Mouse (Mus musculus) R1 (cell line): ENCODE measurements around the gene Galnt14.

Source experiments
- DNase-seq: peaks from one replicate; pipeline ENCODE4 v3.0.0-alpha.2; 2018; ENCODE audit warnings: low read depth, low spot score

Gene Galnt14

DNA sequence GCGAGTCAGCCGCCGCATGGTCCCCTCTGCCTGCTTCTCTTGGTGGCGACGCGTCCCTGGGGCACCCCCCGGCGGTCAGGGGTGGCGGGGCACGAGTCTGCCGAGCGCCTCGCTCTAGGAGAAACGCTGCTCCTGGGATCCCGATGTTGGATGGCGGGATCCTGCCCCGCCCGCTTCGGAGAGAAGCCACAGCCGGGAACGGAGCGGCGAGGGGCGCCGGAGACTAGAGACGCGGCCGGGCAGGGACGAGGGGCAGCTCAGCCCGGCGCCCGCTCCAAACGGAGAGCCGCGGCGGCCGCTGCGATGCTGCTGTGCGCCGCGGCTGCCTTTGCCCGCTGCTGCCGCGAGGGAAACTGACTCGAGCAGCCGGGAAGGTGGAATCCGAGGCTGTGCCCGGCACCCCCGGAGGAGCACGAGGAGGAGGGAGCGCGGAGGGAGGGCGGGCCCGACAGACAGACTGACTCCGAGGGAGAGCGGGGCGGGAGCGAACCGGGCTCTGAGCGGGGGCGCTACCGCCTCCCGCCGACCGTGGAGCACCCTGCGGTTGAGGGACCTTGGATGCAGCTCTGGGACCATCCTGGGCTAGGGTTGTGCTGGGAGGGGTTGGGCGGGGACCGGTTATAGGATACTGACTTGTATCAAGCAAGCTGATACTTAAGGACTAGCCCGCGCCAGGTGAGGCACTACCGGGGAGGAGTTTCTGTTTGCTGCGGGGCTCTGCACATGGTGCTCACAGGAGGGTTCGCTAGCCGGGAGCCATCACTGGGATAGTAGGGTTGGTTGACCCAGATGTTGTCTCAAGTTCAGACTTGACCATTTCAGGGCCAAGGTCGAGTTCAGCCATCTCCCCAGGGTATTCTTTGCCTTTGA lies at the start of gene Galnt14:
TSS of gene Galnt14 (minus strand) at position 412 of the 870 bp plus-strand sequence.
- peak; percentile 59 for DNase-seq

DNA sequence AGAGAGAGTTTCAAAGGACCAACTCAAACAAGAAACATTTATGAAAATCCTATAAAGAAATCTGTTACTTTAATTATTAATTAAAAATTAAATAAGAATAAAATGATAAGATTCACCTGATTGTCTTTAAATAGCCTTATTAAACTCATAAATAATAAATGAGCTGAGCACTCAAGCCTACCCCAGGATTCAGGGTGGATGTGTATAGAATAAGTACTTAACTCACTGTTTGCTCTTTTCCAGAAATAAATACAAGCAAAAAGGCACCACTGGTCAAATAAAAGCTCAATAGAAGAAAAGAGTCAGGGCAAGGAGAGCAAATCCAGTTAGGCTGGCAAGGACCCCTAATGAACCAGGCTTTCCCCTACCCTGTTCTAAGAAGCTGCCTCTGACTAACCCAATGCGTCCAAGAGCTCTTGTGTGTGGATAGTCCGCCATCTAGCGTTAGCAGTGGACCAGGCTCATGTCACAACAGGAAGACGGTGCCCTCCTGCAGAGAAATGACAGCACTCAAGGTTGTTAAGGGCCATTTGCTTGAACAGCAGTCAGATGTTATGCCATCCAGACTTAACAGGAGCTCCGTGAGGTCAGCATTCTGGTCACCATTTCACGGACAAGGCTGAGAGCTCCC lies 33.5 kb upstream of the Galnt14 start:
- peak; percentile 79 for DNase-seq

DNA sequence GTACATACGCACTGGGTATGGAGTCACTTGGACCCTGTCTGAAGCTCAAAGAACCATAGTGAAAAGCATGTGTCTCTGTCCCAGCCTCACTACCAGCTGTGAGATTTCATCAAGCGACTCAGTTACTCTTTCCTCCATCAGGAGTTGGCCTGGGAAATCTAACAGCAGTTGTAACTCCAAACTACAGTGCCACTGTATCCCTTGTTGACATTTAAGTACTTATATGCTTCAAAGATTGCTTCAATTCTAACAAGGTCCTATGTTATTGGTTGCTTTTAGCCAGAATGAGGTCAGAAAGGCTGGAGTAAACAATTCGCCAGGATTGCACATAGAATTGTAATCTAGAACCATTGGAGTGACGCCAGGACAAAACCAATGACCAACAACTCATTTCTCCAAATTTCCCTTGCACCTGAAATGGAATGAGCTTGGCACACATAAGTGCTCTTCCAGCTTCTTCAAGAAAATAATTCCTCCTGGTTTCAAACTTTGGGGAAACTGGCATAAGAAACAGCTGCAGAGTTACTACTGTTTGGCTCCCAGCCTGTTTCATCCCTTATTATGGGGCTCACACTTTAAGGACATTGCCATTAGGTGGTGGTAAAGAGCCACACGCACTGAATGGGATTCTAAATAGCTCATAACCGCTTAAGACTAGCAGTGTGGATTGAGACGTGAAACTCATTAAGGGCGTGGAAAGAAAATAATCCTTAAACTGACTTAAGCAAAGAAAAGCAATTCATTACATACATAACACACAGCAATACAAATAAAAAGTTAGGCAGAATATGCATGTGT lies 13.8 kb upstream of the Galnt14 start:
- DNase-seq = peak; percentile 19

DNA sequence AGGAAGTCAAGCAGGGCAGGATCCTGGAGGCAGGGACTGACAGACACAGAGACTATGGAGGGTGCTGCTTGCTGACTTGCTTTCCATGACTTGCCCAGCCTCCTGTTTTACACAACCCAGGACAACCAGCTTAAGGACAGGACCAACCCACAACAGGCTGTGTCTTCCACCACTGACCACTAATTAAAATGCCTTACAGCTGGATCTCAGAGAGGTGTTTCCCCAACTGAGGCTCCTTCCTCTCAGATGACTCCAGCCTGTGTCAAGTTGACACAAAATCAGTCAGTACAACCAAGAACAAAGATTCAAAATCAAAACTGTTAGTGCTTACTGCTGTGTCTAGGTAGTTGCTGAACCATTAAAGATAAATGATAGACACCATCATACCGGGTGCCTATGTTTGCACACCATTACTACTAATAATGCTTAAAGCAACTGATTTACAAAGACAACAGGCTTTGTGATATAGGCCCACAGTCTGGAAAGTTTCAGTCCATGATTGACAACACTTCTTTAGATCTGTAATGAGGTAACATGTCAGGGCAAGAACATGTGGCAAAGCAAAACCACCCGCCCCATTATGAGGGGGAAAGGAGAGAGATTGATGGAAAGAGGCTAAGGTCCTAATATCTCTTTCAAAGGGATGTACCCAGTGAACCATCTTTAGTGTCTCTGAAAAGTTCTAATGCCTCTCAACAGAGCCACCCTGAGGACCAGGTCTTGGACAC lies 8.9 kb upstream of the Galnt14 start:
- no peak for DNase-seq

DNA sequence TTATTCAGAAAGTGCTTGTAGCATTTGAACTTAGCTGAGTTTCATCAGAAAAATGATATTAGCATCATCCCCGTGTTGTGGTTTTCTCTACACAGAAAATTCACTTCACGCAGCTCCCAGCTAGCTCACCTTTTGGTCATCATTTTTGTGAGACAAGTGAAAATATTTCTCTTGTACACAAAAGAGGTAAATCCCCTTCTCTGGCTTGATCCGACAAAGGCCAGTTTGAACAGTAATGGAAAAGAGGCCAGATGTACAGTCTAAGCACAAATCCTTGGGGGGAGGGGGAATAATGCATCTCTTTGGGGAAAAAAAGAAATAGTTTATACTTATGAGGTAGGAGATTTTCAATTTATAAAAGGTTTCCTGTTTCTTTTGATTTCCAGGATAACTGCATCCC lies 6.4 kb upstream of the Galnt14 start:
- no peak for DNase-seq

DNA sequence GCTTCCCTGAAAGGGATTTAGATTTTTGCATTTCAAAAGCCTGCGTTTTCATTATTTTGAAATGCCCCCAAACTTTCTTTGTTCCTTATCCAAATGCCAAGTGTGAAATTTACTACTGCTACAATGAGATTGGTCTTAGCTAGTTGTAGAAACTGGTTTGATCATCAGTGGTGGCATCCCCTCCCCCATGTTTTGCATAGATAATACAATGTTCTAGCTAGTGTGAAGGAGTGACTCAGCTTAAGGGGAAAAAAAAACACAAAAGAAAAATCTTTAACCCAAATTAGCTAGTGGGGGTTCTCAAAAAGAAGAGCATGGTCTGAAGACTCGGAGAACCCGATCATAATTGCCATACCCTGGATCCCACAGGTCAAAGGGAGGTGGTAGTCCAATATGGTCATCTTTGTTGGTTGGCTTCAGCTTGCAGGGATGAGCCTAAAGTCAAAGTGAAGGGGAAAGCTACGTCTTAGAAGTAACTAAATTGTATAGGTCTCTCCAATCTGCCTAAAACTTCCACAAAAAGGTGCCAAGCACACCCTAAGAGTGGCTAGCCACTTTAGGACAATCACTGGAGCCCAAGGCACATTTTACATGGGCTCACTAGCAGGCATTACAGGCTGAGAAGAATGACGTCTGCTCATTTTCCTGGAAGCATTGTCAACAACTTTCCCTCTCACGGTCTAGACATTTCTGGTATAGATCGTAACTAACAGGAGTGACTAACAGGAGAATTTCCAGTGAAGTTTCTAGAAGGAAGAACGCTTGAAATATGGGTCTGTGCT lies 4.4 kb upstream of the Galnt14 start:
- no peak for DNase-seq

DNA sequence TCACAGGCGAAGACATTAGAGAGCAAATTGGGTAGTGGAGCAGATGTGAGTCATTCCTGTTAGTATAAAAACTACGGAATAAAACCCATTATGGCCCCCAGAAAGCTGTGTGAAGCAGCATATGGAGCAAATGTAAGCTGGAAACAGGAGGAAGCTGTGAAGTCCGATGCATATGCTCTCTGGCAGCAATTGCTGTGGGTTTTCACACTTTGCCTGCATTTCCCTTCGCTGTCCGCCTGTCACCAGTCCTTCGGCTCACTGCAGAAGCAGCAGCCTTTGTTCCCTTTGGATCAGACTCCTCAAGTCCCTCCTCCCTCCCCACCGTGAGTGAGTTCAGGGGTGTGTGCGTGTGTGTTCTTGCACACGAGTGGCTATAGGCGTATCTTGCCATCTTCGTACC lies 3.1 kb upstream of the Galnt14 start:
- no peak for DNase-seq

DNA sequence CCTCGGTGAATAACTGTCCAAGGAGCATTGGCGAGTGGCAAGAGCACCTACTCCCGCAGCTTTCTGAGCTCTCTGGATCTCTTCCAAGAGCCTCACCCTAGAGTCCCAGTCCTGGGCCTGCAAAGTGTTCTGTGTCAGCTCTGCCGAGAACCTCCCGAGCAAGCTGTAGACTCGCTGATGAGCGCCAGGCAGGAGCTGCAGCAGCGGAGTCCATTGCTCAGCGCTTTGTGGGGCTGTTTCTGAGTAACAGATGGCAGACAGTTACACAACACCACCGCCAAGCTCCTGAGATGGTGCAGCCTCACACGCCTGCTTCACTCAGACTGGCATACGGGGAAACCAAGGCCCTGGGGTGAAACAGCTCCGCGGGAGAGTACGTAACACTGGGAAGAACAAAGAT lies 1.7 kb upstream of the Galnt14 start:
- no peak for DNase-seq

DNA sequence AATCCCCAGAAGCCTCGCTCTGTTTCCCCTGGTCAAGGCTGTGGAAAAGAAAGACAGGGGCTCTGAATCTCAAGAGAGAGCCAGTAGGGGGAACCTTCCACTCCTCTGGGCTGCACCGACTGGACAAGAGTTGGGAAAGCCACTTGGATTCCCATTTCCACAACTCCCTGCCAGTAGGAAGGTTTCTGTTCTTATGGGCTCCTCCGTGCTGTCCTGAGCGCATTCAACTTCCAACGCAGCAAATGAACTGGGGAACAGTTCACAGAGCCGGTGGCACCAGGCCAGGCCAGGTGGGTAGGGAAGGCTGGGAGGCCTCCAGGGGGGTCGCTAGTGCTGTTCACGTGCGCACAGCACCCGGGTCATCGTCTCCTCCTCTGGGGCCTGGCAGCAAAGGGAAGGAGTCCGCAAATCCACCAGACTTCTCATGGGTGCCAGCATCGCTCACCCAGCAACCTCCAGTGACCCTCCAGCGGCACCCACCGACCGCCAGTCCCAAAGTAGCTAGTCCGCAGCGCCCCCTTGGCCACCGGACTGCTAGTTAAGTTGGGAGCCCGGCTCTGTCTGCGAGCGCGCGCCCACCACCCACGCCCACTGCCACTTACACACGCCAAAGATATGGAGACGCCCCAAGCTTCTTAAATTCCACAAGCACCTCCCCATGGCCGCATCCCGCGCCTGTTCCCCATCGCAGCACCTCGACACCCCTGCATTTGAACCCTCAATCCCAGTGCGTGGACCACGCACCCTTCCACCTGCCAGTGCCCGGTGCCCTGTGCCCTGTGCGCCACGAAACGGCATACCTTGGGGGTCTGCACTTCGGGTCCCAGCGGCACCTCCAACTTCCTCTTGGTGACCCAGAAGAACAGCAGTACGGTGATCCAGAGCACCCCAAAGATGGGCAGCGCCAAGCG lies 867 bp downstream of the Galnt14 start:
- DNase-seq = peak; percentile 38

DNA sequence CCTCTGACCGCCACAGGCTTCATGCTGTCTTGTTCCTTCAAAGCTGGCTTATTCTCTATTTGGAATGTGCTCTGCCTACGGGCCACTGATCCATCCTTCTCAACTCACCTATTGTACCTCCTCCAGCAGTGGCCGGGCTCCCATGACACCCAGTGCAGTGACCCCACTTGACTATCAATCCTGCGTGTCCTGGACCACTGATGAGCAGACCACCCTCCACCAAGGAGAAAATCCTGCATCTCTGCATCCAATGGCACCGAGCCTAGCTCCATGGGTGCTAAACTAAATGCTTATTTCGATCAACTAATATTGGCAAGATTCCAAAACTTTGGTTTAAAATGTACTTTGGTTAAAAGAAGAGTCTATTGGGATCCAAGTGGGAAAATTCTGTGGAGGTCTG lies 1.8 kb downstream of the Galnt14 start:
- DNase-seq = no peak

DNA sequence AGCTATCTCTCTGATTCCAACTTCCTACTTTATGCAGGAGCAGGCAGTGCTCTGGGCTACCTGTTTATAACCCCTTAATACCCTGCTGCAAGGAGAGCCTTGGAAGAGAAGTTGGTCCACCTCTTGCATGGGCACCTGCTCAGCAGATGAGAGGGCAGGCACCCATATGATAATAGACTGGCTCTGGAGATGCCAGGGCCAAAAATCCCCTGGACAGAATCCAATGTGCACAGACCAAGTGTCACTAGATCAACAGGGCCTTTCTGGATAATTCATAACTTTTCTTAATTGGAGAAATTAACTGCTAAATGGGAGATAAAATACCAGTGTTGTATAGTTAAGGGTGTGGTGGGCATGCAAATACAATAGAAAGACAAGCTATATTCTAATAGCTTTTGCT lies 6.7 kb downstream of the Galnt14 start:
- DNase-seq = no peak

DNA sequence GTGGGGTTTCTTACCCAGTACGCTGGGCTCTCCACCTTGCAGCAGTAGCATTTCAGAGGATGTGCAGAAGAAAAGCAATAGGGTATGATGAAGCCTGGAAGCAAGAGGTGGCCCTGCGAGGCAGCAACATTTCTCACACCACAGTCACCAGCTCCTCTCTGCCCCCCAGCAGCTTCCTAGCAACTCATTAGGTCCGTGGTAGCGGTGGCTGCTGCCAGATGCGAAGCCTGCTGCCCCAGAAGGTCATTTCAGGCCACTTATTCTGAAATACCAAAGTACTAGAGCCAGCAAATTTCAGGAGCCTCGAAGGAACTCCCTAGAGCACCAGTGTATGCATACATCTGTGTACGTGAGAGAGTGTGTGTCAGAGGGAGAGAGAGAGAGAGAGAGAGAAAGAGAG lies 9.2 kb downstream of the Galnt14 start:
- DNase-seq = no peak

DNA sequence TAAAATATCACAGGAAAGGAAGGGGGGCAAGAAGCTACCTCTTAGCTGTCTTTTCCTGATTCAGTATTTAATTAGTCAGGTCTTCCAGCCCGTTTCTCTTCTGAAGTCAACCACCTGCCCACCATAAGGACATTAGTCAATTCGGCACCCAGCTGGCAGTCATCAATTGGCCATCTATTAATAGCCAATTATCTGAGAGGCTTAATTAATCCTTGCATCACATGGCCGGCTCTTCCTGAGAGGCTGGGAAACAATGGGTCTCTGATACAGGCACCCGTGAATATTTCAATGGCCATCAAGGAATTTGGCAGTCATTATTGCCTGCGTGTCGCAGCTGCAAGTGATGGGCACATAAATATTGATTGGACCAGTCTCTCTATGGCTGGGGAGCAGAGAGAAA lies 10.4 kb downstream of the Galnt14 start:
- no peak for DNase-seq

DNA sequence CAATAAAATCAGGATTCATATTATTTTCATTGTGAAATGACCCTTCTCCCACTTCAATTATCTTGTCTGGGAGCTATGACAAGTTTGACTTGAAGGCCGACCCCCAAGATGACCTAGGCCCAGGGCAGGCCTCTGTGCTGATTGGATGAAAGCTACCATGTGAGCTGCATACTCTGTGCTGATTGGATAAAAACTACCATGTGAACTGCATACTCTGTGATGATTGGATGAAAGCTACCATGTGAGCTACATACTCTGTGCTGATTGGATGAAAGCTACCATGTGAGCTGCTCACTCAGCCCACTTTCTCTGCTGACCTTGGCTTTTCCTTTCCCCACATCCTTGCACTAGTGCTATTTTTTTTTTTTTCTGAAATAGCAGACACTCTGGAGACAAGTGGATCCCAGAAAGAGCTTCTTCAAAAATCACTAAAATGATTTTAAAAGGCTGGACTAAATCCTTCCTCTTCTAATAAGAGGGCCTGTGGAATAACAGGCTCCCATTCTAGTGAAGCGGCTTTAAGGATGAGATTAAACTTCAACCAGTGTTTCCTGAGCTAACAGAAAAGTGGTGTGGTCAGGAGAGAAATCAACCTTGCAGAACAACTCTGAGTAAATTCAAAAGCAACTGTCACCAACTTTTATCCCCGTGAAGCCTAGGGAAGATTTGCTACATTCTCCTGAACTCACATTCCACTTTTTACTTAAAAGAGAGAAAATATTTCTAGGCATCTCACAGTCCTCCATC lies 15.9 kb downstream of the Galnt14 start:
- peak; percentile 17 for DNase-seq

DNA sequence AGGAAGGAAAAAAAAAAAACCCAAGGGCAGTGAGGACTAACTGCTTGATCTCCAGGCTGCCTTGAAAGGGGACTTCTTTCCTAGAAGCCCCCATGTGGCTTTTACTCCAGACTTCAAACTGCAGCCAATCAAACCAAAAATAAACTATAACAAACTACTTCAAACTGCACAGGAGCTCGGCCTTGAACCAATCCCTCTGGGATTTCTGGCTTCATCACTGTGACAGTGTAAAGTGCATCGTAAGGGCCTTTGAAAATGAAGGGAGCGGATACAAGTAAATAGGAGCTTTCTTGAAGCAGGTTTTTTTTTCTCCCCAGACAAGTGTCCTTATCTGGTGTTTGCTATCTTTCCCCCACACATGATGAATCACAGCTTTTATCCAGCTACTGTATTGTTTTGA lies 22.0 kb downstream of the Galnt14 start:
- DNase-seq = no peak

DNA sequence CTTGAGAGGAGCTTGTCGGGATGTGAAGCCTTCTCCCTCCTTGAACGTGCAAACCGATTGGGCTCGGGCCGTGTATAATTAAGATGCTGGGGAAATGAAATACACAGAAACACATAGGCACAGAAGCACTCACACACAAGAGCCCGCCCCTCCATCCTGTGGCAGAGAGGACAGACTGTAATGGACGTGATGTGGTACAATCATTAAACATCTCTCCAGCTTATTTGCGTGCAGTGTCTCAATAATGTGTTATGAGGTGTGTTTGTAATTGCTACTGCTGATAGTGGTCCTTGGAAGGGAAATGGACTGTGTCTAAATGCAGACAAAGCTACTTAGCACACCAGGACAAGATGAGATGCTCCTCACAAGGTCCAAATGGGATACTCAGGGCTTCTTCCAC lies 24.0 kb downstream of the Galnt14 start:
- DNase-seq = no peak

DNA sequence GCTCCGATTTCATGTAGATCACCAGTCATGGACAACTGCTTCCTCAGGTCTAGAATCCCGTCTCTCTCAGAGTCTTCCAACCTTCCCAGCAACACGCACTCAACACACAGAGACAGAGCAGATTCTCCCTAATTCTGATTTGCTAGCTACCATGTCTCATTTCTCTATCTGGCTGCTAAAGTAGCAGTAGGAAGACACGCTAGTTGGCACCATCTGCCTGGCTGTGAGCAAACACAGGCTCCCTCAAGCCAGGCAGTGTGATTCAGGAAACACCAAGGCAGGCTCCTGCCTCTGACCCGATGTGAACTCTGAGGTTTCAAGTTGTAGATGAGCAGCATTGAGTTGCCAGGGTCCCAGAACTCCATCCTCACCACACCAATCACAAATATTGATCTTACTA lies 25.5 kb downstream of the Galnt14 start:
- DNase-seq = no peak

DNA sequence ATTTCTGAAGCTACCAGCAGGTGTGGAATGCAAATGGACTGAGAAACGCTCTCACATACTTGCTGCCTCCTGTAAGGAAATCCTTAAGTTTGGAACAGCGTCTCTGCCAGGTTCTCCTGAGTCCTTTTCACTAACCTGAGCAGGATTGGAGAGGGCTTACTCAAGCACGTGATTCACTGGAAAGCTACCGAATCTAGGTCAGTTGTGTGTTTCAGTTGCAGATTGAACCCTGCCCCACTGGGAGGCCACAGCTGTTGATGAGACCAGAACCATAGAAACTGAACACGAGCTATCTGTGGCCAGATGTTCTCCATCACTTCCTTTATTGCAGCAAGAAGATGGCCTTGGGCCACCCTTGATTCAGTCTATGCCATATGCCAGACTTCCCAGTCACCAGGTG lies 38.3 kb downstream of the Galnt14 start:
- no peak for DNase-seq

DNA sequence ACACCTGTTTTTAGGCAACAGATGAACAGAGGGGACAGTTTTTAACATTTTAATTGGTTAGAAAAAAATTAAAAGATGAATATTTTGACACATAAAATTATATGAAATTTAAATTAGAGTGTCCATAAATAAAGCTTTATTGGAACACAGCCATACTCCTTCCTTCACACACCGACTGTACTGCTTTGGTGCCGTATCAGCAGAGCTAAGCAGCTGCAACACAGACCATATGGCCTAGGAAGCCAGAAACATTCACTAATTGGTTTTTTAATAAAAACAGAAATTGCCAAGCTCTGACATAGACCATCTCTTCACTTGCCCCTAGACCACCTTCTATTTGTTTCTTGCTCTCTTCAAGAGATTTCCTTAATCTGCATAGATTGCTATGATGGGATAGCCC lies 40.2 kb downstream of the Galnt14 start:
- no peak for DNase-seq
